Comparison of ENCODE assay signal across 13 mouse cellular contexts in genomic region chr17:29595891-29596770, GRCm38 (mm10). TPM values are rescaled to one million over a fixed set of nuclear protein-coding genes. Genes with fewer than 3 reads are reported as not detected.
A peak's percentile ranks its signal among the peaks of the same experiment; 100 is the strongest.
DNase-seq lines count a peak whose midpoint lies in the region; ATAC-seq and TF ChIP-seq lines count a peak whose summit lies in the region.
"Had no signal": no experiment of that assay in that cellular context is flagged by ENCODE, and none has a peak within 500 bp of the region (broad histone marks: within the 10 kb centered on the region; RNA-seq: fewer than 3 reads in every experiment).

No protein-coding gene starts in this region.

- no peaks in the 10 kb centered on the region for H3K4me1 ChIP-seq in forebrain, postnatal 0 days (ENCODE audit: insufficient read depth)
- no peaks in the 10 kb centered on the region for H3K4me1 ChIP-seq in forebrain, embryonic 11.5 days (replicated peaks; ENCODE audit: control insufficient read depth, insufficient read depth, low read length)
- H3K4me1 ChIP-seq in limb, embryonic 12.5 days (replicated peaks) = no peaks in the 10 kb centered on the region
- H3K4me1 ChIP-seq in limb, embryonic 10.5 days = no peaks in the 10 kb centered on the region
- peaks cover 28% of the 10 kb centered on the region for H3K4me1 ChIP-seq in heart, embryonic 13.5 days

- ATAC-seq in forebrain, postnatal 0 days = peak; percentile 18; the same call in 1 of the 2 replicates
- no peak for ATAC-seq in forebrain, embryonic 11.5 days (replicated peaks; ENCODE audit: low FRiP score)
- ATAC-seq in limb, embryonic 12.5 days (ENCODE audit: insufficient number of reproducible peaks, insufficient read depth, low FRiP score, low TSS enrichment, low read depth) = no peak
- ATAC-seq in heart, embryonic 13.5 days (ENCODE audit: extremely low read depth, insufficient number of reproducible peaks, low FRiP score, low TSS enrichment) = no peak

- H3K4me3 ChIP-seq in forebrain, postnatal 0 days (ENCODE audit: low read depth, low read length) = no peak overlapping the region
- no peak overlapping the region for H3K4me3 ChIP-seq in forebrain, embryonic 11.5 days (ENCODE audit: low read depth, low read length)
- no peak overlapping the region for H3K4me3 ChIP-seq in limb, embryonic 12.5 days (replicated peaks)
- H3K4me3 ChIP-seq in limb, embryonic 10.5 days = no peak overlapping the region
- no peak overlapping the region for H3K4me3 ChIP-seq in heart, embryonic 13.5 days
- H3K4me3 ChIP-seq: erythroblast, embryonic 14.5 days had no signal

- no peak overlapping the region for H3K27ac ChIP-seq in forebrain, postnatal 0 days (ENCODE audit: low read depth, low read length)
- no peak overlapping the region for H3K27ac ChIP-seq in forebrain, embryonic 11.5 days (ENCODE audit: low read depth, low read length)
- no peak overlapping the region for H3K27ac ChIP-seq in limb, embryonic 12.5 days
- H3K27ac ChIP-seq in limb, embryonic 10.5 days = no peak overlapping the region
- no peak overlapping the region for H3K27ac ChIP-seq in heart, embryonic 13.5 days (replicated peaks)

- DNase-seq in forebrain, postnatal 0 days = no peak
- DNase-seq in forebrain, embryonic 11.5 days (ENCODE audit: low spot score) = no peak
- no peak for DNase-seq in limb, embryonic 10.5 days (ENCODE audit: low spot score)
- DNase-seq in adrenal gland, postnatal 36 days = peak; percentile 52 to 61
- DNase-seq in right cerebral cortex, postnatal 36 days (ENCODE audit: low spot score in 2 of 2) = no peak
- no peak for DNase-seq in gastrocnemius, adult 8-10 months (ENCODE audit: low spot score in 2 of 2)
- DNase-seq: lung, embryonic 14.5 days; right cerebral cortex, postnatal 14 days had no signal

- H3K4me2 ChIP-seq in forebrain, postnatal 0 days (ENCODE audit: low read depth) = no peak overlapping the region
- H3K4me2 ChIP-seq in forebrain, embryonic 11.5 days (ENCODE audit: low read depth, low read length, severe bottlenecking) = no peak overlapping the region
- no peak overlapping the region for H3K4me2 ChIP-seq in limb, embryonic 12.5 days
- no peak overlapping the region for H3K4me2 ChIP-seq in heart, embryonic 13.5 days
- H3K4me2 ChIP-seq: lung, embryonic 14.5 days had no signal

- H3K27me3 ChIP-seq in forebrain, postnatal 0 days (ENCODE audit: insufficient read depth, low read length) = no peaks in the 10 kb centered on the region
- H3K27me3 ChIP-seq in forebrain, embryonic 11.5 days (ENCODE audit: control insufficient read depth, insufficient read depth, low read length) = no peaks in the 10 kb centered on the region
- H3K27me3 ChIP-seq in limb, embryonic 12.5 days = no peaks in the 10 kb centered on the region
- no peaks in the 10 kb centered on the region for H3K27me3 ChIP-seq in limb, embryonic 10.5 days (ENCODE audit: low read depth, poor library complexity, severe bottlenecking)
- no peaks in the 10 kb centered on the region for H3K27me3 ChIP-seq in heart, embryonic 13.5 days (replicated peaks)

- peaks cover 44% of the 10 kb centered on the region for H3K36me3 ChIP-seq in forebrain, postnatal 0 days (ENCODE audit: insufficient read depth)
- H3K36me3 ChIP-seq in forebrain, embryonic 11.5 days (ENCODE audit: control insufficient read depth, insufficient read depth, low read length) = no peaks in the 10 kb centered on the region; the same call in 1 of the 2 replicates
- peaks cover 70% of the 10 kb centered on the region for H3K36me3 ChIP-seq in limb, embryonic 12.5 days
- peaks cover 79% of the 10 kb centered on the region for H3K36me3 ChIP-seq in limb, embryonic 10.5 days
- H3K36me3 ChIP-seq in heart, embryonic 13.5 days = peaks cover 66% of the 10 kb centered on the region

- TF ChIP-seq CTCF in forebrain, postnatal 0 days (IDR thresholded peaks at IDR 0.05; ENCODE audit: low read depth) = no peak

- no peak overlapping the region for H3K9ac ChIP-seq in forebrain, postnatal 0 days
- H3K9ac ChIP-seq in forebrain, embryonic 11.5 days (ENCODE audit: low read length) = no peak overlapping the region
- H3K9ac ChIP-seq in limb, embryonic 12.5 days (replicated peaks) = 0 out of 2 replicates have a peak overlapping the region, but pooled peaks have one; percentile 18
- H3K9ac ChIP-seq in heart, embryonic 13.5 days = peak overlapping the region; percentile 19; the same call in 1 of the 2 replicates
- H3K9ac ChIP-seq: lung, embryonic 14.5 days had no signal

- no peaks in the 10 kb centered on the region for H3K9me3 ChIP-seq in forebrain, postnatal 0 days (ENCODE audit: low read length)
- no peaks in the 10 kb centered on the region for H3K9me3 ChIP-seq in forebrain, embryonic 11.5 days (ENCODE audit: control insufficient read depth, low read length)
- H3K9me3 ChIP-seq in limb, embryonic 12.5 days = no peaks in the 10 kb centered on the region
- no peaks in the 10 kb centered on the region for H3K9me3 ChIP-seq in limb, embryonic 10.5 days (replicated peaks)
- no peaks in the 10 kb centered on the region for H3K9me3 ChIP-seq in heart, embryonic 13.5 days

- 80% methylated on average over 15 of the region's 15 CpGs for WGBS in forebrain, postnatal 0 days
- WGBS in forebrain, embryonic 11.5 days = 86% methylated on average over 15 of the region's 15 CpGs
- WGBS in limb, embryonic 12.5 days = 84% methylated on average over 15 of the region's 15 CpGs
- 83% methylated on average over 15 of the region's 15 CpGs for WGBS in limb, embryonic 10.5 days
- WGBS in heart, embryonic 13.5 days = 71% methylated on average over 15 of the region's 15 CpGs

RNA-seq across cellular contexts. Expression of gene Rnf8, which starts 18.5 kb away (rescaled TPM):
- total RNA-seq in forebrain, postnatal 0 days (2014; rRNA removed) = 49.0 and 50.3 TPM in 2 replicates
- 60.2 and 68.8 TPM in 2 replicates for polyA plus RNA-seq in forebrain, postnatal 0 days (2015; fragmentation: Nextera tagmentation; extraction: Ambion mirVana)
- 112 and 124 TPM in 2 replicates for polyA plus RNA-seq in forebrain, embryonic 11.5 days (2014; fragmentation: Nextera tagmentation; extraction: Ambion mirVana)
- 102 and 108 TPM in 2 replicates for polyA plus RNA-seq in limb, embryonic 12.5 days (2016; fragmentation: Nextera tagmentation; extraction: Ambion mirVana)
- polyA plus RNA-seq in limb, embryonic 10.5 days (2016; fragmentation: Nextera tagmentation; extraction: Ambion mirVana) = 108 and 127 TPM in 2 replicates
- 10 to 100 TPM; 39.1 to 53.3 TPM for total RNA-seq in adrenal gland, postnatal 36 days (2021)
- polyA plus RNA-seq in heart, embryonic 13.5 days (2015; fragmentation: Nextera tagmentation; extraction: Ambion mirVana) = 47.7 and 54.1 TPM in 2 replicates
- 10 to 100 TPM; 15.2 to 23.7 (median 19.9) TPM for total RNA-seq in gastrocnemius, adult 8-10 months (2022)

RNA-seq across cellular contexts. Expression of gene Gm28043, which starts 18.5 kb away (rescaled TPM):
- total RNA-seq in forebrain, postnatal 0 days (2014; rRNA removed) = 6.2 and 7.0 TPM in 2 replicates
- 1.3 and 2.3 TPM in 2 replicates for polyA plus RNA-seq in forebrain, postnatal 0 days (2015; fragmentation: Nextera tagmentation; extraction: Ambion mirVana)
- 3.5 and 5.0 TPM in 2 replicates for polyA plus RNA-seq in forebrain, embryonic 11.5 days (2014; fragmentation: Nextera tagmentation; extraction: Ambion mirVana)
- 3.2 and 3.7 TPM in 2 replicates for polyA plus RNA-seq in limb, embryonic 12.5 days (2016; fragmentation: Nextera tagmentation; extraction: Ambion mirVana)
- polyA plus RNA-seq in limb, embryonic 10.5 days (2016; fragmentation: Nextera tagmentation; extraction: Ambion mirVana) = 2.5 and 2.8 TPM in 2 replicates
- 1 to 10 TPM; 2.6 to 2.7 TPM for total RNA-seq in adrenal gland, postnatal 36 days (2021)
- 1.5 and 1.6 TPM in 2 replicates for polyA plus RNA-seq in heart, embryonic 13.5 days (2015; fragmentation: Nextera tagmentation; extraction: Ambion mirVana)
- under 1 TPM; 0.35 to 0.87 (median 0.59) TPM for total RNA-seq in gastrocnemius, adult 8-10 months (2022)

RNA-seq across cellular contexts. Expression of gene Tmem217, which starts 43.9 kb away (rescaled TPM):
- total RNA-seq in forebrain, postnatal 0 days (2014; rRNA removed) = not detected in 2 replicates
- polyA plus RNA-seq in forebrain, postnatal 0 days (2015; fragmentation: Nextera tagmentation; extraction: Ambion mirVana) = 0.16 and 0.74 TPM in 2 replicates
- 0.55 and 0.71 TPM in 2 replicates for polyA plus RNA-seq in forebrain, embryonic 11.5 days (2014; fragmentation: Nextera tagmentation; extraction: Ambion mirVana)
- 1.8 and 2.4 TPM in 2 replicates for polyA plus RNA-seq in limb, embryonic 12.5 days (2016; fragmentation: Nextera tagmentation; extraction: Ambion mirVana)
- polyA plus RNA-seq in limb, embryonic 10.5 days (2016; fragmentation: Nextera tagmentation; extraction: Ambion mirVana) = 0.90 and 0.97 TPM in 2 replicates
- not detected for total RNA-seq in adrenal gland, postnatal 36 days (2021)
- 0.59 and 0.89 TPM in 2 replicates for polyA plus RNA-seq in heart, embryonic 13.5 days (2015; fragmentation: Nextera tagmentation; extraction: Ambion mirVana)
- total RNA-seq in gastrocnemius, adult 8-10 months (2022) = not detected
- total RNA-seq: gastrocnemius, adult 18-20 months had no signal
- polyA plus RNA-seq: C2C12; erythroblast, embryonic 14.5 days had no signal

RNA-seq across cellular contexts. Expression of gene Tbc1d22b, which starts 46.5 kb away (rescaled TPM):
- 35.5 and 38.8 TPM in 2 replicates for total RNA-seq in forebrain, postnatal 0 days (2014; rRNA removed)
- polyA plus RNA-seq in forebrain, postnatal 0 days (2015; fragmentation: Nextera tagmentation; extraction: Ambion mirVana) = 22.4 and 29.3 TPM in 2 replicates
- polyA plus RNA-seq in forebrain, embryonic 11.5 days (2014; fragmentation: Nextera tagmentation; extraction: Ambion mirVana) = 20.9 and 21.9 TPM in 2 replicates
- 16.3 and 22.5 TPM in 2 replicates for polyA plus RNA-seq in limb, embryonic 12.5 days (2016; fragmentation: Nextera tagmentation; extraction: Ambion mirVana)
- polyA plus RNA-seq in limb, embryonic 10.5 days (2016; fragmentation: Nextera tagmentation; extraction: Ambion mirVana) = 20.9 and 22.4 TPM in 2 replicates
- total RNA-seq in adrenal gland, postnatal 36 days (2021) = 10 to 100 TPM; 24.6 to 28.3 TPM
- polyA plus RNA-seq in heart, embryonic 13.5 days (2015; fragmentation: Nextera tagmentation; extraction: Ambion mirVana) = 10.3 and 10.7 TPM in 2 replicates
- total RNA-seq in gastrocnemius, adult 8-10 months (2022) = 10 to 100 TPM in 2 of 4 experiments, 1 to 10 TPM in 2; 9.4 to 13.6 (median 10.0) TPM

RNA-seq across cellular contexts. Expression of gene Gm17657, which starts 46.7 kb away (rescaled TPM):
- total RNA-seq in forebrain, postnatal 0 days (2014; rRNA removed) = not detected in 2 replicates
- polyA plus RNA-seq in forebrain, postnatal 0 days (2015; fragmentation: Nextera tagmentation; extraction: Ambion mirVana) = not detected in 2 replicates
- polyA plus RNA-seq in forebrain, embryonic 11.5 days (2014; fragmentation: Nextera tagmentation; extraction: Ambion mirVana) = not detected in 2 replicates
- polyA plus RNA-seq in limb, embryonic 12.5 days (2016; fragmentation: Nextera tagmentation; extraction: Ambion mirVana) = not detected in 2 replicates
- not detected in 2 replicates for polyA plus RNA-seq in limb, embryonic 10.5 days (2016; fragmentation: Nextera tagmentation; extraction: Ambion mirVana)
- total RNA-seq in adrenal gland, postnatal 36 days (2021) = not detected
- not detected in 2 replicates for polyA plus RNA-seq in heart, embryonic 13.5 days (2015; fragmentation: Nextera tagmentation; extraction: Ambion mirVana)
- total RNA-seq in gastrocnemius, adult 8-10 months (2022) = not detected
- total RNA-seq: gastrocnemius, adult 18-20 months had no signal
- polyA plus RNA-seq: C2C12; erythroblast, embryonic 14.5 days; lung, embryonic 14.5 days had no signal

Comparison
In these comparisons a context has a peak if more than half of its experiments do, and no peak if none do; other contexts are left out.
1. DNase-seq: peak in adrenal gland, postnatal 36 days (2 of 2); none in forebrain, postnatal 0 days (single experiment), forebrain, embryonic 11.5 days (single experiment), limb, embryonic 10.5 days (single experiment), right cerebral cortex, postnatal 36 days (0 of 2) and gastrocnemius, adult 8-10 months (0 of 2).
2. H3K9ac ChIP-seq: peak in limb, embryonic 12.5 days (single experiment) and heart, embryonic 13.5 days (single experiment); none in forebrain, postnatal 0 days (single experiment) and forebrain, embryonic 11.5 days (single experiment).